Comparison of ENCODE assay signal across 19 mouse cellular contexts in genomic region chr8:95215709-95216360, GRCm38 (mm10). TPM values are rescaled to one million over a fixed set of nuclear protein-coding genes. Genes with fewer than 3 reads are reported as not detected.
DNase-seq lines count a peak whose midpoint lies in the region; ATAC-seq and TF ChIP-seq lines count a peak whose summit lies in the region.
"Had no signal": no experiment of that assay in that cellular context is flagged by ENCODE, and none has a peak within 500 bp of the region (broad histone marks: within the 10 kb centered on the region; RNA-seq: fewer than 3 reads in every experiment).

No protein-coding gene starts in this region.

- 0 out of 2 replicates have a peak, but pooled peaks have one; percentile 10 for TF ChIP-seq CTCF in heart, postnatal 0 days (IDR thresholded peaks at IDR 0.05; ENCODE audit: low read depth)
- TF ChIP-seq CTCF in layer of hippocampus, adult 2 months (conservative IDR thresholded peaks at IDR 0.05), result 0 out of 2 replicates have a peak, but pooled peaks have one; percentile 4

- H3K4me3 ChIP-seq in heart, postnatal 0 days (ENCODE audit: low read depth, low read length), result no peak overlapping the region
- H3K4me3 ChIP-seq in layer of hippocampus, adult 2 months, result no peak overlapping the region
- H3K4me3 ChIP-seq: embryonic facial prominence, embryonic 13.5 days; forebrain, embryonic 15.5 days; heart, embryonic 13.5 days; liver, embryonic 15.5 days; midbrain, embryonic 12.5 days; myocyte had no signal

- H3K27ac ChIP-seq in heart, postnatal 0 days (ENCODE audit: low read depth), result no peak overlapping the region
- no peak overlapping the region for H3K27ac ChIP-seq in layer of hippocampus, adult 2 months
- H3K27ac ChIP-seq: embryonic facial prominence, embryonic 13.5 days; forebrain, embryonic 15.5 days; heart, embryonic 13.5 days; hindbrain, postnatal 0 days; liver, embryonic 15.5 days; midbrain, embryonic 12.5 days had no signal

- H3K4me2 ChIP-seq in heart, postnatal 0 days (ENCODE audit: low read depth, low read length), result no peak overlapping the region
- H3K4me2 ChIP-seq: embryonic facial prominence, embryonic 13.5 days; forebrain, embryonic 15.5 days; heart, embryonic 13.5 days; liver, embryonic 15.5 days; midbrain, embryonic 12.5 days had no signal

- no peaks in the 10 kb centered on the region for H3K27me3 ChIP-seq in heart, postnatal 0 days (ENCODE audit: control insufficient read depth, insufficient read depth, low read length)
- H3K27me3 ChIP-seq: embryonic facial prominence, embryonic 13.5 days; forebrain, embryonic 15.5 days; heart, embryonic 13.5 days; liver, embryonic 15.5 days; midbrain, embryonic 12.5 days had no signal

- H3K9ac ChIP-seq in heart, postnatal 0 days (replicated peaks; ENCODE audit: low read depth, low read length), result no peak overlapping the region
- H3K9ac ChIP-seq: embryonic facial prominence, embryonic 13.5 days; forebrain, embryonic 15.5 days; heart, embryonic 13.5 days; liver, embryonic 15.5 days; midbrain, embryonic 12.5 days had no signal

- 70% methylated on average over 11 of the region's 11 CpGs for whole genome bisulfite sequencing in heart, postnatal 0 days

- no peak for DNase-seq in heart, postnatal 0 days (ENCODE audit: low spot score)
- no peak for DNase-seq in heart, postnatal 4 days
- DNase-seq in layer of hippocampus, adult 2 months (ENCODE audit: low spot score in 2 of 2), result no peak
- no peak for DNase-seq in layer of hippocampus, adult 9-11 months
- peak; percentile 51 for DNase-seq in adipocyte (ENCODE audit: low spot score)
- peak; percentile 67 for DNase-seq in retina, postnatal 1 day
- DNase-seq in left cerebral cortex, adult 9 months (ENCODE audit: low spot score in 2 of 2), result no peak
- DNase-seq: adrenal gland, postnatal 10 days; cerebellum, postnatal 10 days; heart, adult 11 months; thymus, postnatal 36 days had no signal

- H3K36me3 ChIP-seq in heart, postnatal 0 days (replicated peaks; ENCODE audit: control insufficient read depth, insufficient read depth, low read length), result no peaks in the 10 kb centered on the region
- H3K36me3 ChIP-seq: embryonic facial prominence, embryonic 13.5 days; forebrain, embryonic 15.5 days; heart, embryonic 13.5 days; liver, embryonic 15.5 days; midbrain, embryonic 12.5 days had no signal

- no peak for ATAC-seq in heart, postnatal 0 days (ENCODE audit: insufficient read depth, low read depth)
- ATAC-seq: forebrain, embryonic 15.5 days; hindbrain, postnatal 0 days; lung, postnatal 0 days had no signal

- H3K4me1 ChIP-seq in heart, postnatal 0 days (ENCODE audit: control insufficient read depth, insufficient read depth), result peaks cover 12% of the 10 kb centered on the region
- H3K4me1 ChIP-seq: forebrain, embryonic 15.5 days; liver, embryonic 15.5 days; midbrain, embryonic 12.5 days had no signal

- no peaks in the 10 kb centered on the region for H3K9me3 ChIP-seq in heart, postnatal 0 days (replicated peaks; ENCODE audit: control insufficient read depth, low read length)
- H3K9me3 ChIP-seq: embryonic facial prominence, embryonic 13.5 days; forebrain, embryonic 15.5 days; heart, embryonic 13.5 days; liver, embryonic 15.5 days; midbrain, embryonic 12.5 days had no signal

- TF ChIP-seq EP300 in heart, postnatal 0 days (IDR thresholded peaks at IDR 0.05; ENCODE audit: low read depth), result no peak

RNA-seq across cellular contexts. Expression of gene Kifc3, which starts 13.2 kb away (rescaled TPM):
- total RNA-seq in heart, postnatal 0 days (2014; rRNA removed; ENCODE audit: low replicate concordance), result 43.1 and 59.0 TPM in 2 replicates
- polyA plus RNA-seq in heart, postnatal 0 days (2015; fragmentation: Nextera tagmentation; extraction: Ambion mirVana), result 20.6 and 21.0 TPM in 2 replicates
- total RNA-seq in heart, postnatal 4 days (2021), result 10 to 100 TPM; 61.4 to 63.9 TPM
- total RNA-seq in layer of hippocampus, adult 2 months (2021), result 10 to 100 TPM; 61.1 to 61.2 TPM

Comparison
In these comparisons a context has a peak if more than half of its experiments do, and no peak if none do; other contexts are left out.
1. DNase-seq: peak in adipocyte (single experiment) and retina, postnatal 1 day (single experiment); none in heart, postnatal 0 days (single experiment), heart, postnatal 4 days (single experiment), layer of hippocampus, adult 2 months (0 of 2), layer of hippocampus, adult 9-11 months (single experiment) and left cerebral cortex, adult 9 months (0 of 2).